Mouse (Mus musculus) embryonic facial prominence, embryonic 13.5 days (tissue): Measurements from ENCODE around the gene Itgb2. TPM values are rescaled to one million over a fixed set of nuclear protein-coding genes. Genes with fewer than 3 reads are reported as not detected.
A peak's percentile ranks its signal among the peaks of the same experiment; 100 is the strongest.

ENCODE experiments used
- ATAC-seq: fragments of 200-750 bp; cut with Nextera tagmentation; 2 replicates; pipeline ENCODE4 v1.8.0; 2017; ENCODE audit warnings: low read depth; ENCODE audit not compliant: insufficient number of reproducible peaks, insufficient read depth, low FRiP score, low TSS enrichment
- H3K27ac ChIP-seq: fragments of 300-500 bp; sonication (generic); 2 replicates; pipeline ENCODE4 v1.5.1; 2015; ENCODE audit warnings: moderate library complexity, mild to moderate bottlenecking, inconsistent platforms
- H3K27me3 ChIP-seq: fragments of 300-500 bp; sonication (generic); 2 replicates; pipeline ENCODE4 v1.6.1; 2015; ENCODE audit warnings: mild to moderate bottlenecking, inconsistent platforms
- H3K36me3 ChIP-seq: fragments of 300-500 bp; sonication (generic); 2 replicates; pipeline ENCODE4 v1.6.1; 2015; ENCODE audit warnings: mild to moderate bottlenecking, inconsistent platforms
- H3K4me1 ChIP-seq: fragments of 300-500 bp; sonication (generic); 2 replicates; pipeline ENCODE4 v1.6.1; 2015; ENCODE audit warnings: inconsistent platforms
- H3K4me2 ChIP-seq: fragments of 300-500 bp; sonication (generic); 2 replicates; pipeline ENCODE4 v1.6.1; 2015; ENCODE audit warnings: moderate library complexity, mild to moderate bottlenecking, inconsistent platforms
- H3K4me3 ChIP-seq: fragments of 300-500 bp; sonication (generic); 2 replicates; pipeline ENCODE4 v1.5.1; 2015; ENCODE audit warnings: mild to moderate bottlenecking, inconsistent platforms
- H3K9ac ChIP-seq: fragments of 300-500 bp; sonication (generic); 2 replicates; pipeline ENCODE4 v1.6.1; 2015; ENCODE audit warnings: mild to moderate bottlenecking, inconsistent platforms
- H3K9me3 ChIP-seq: fragments of 300-500 bp; sonication (generic); 2 replicates; pipeline ENCODE4 v1.6.1; 2016; ENCODE audit warnings: inconsistent platforms
- WGBS: fragments of 180-500 bp; shearing (Covaris S2); methylation state at CpG from one replicate; pipeline ENCODE4 v1.1.7; 2015; ENCODE audit warnings: mixed read lengths; 5-methylcytosine and 5-hydroxymethylcytosine counted together
- polyA plus RNA-seq: library from polyadenylated mRNA; unstranded; fragments of >200 nt; fragmentation: Nextera tagmentation; extraction: Ambion mirVana; gene quantifications from 2 replicates; pipeline ENCODE4 v1.2.1, GENCODE M21; 2015

The Itgb2 gene
- polyA plus RNA-seq, 1 experiment from 2014 or later = 1.3 TPM

- ATAC-seq = no peak
- H3K4me3 ChIP-seq = no peak overlapping the region
- WGBS = 85% methylated on average over 5 of the region's 5 CpGs
- no peaks in the 10 kb centered on the region for H3K27me3 ChIP-seq
- peaks cover 13% of the 10 kb centered on the region for H3K36me3 ChIP-seq
- no peaks in the 10 kb centered on the region for H3K9me3 ChIP-seq
- H3K4me1 ChIP-seq = peaks cover 36% of the 10 kb centered on the region
- no peak overlapping the region for H3K27ac ChIP-seq
- no peak overlapping the region for H3K4me2 ChIP-seq
- 0 out of 2 replicates have a peak overlapping the region, but pooled peaks have one; percentile 2 for H3K9ac ChIP-seq
These were observed 12.3 kb upstream of the Itgb2 start for GRCm38 (mm10) chr10:77517801-77518200.

DNA sequence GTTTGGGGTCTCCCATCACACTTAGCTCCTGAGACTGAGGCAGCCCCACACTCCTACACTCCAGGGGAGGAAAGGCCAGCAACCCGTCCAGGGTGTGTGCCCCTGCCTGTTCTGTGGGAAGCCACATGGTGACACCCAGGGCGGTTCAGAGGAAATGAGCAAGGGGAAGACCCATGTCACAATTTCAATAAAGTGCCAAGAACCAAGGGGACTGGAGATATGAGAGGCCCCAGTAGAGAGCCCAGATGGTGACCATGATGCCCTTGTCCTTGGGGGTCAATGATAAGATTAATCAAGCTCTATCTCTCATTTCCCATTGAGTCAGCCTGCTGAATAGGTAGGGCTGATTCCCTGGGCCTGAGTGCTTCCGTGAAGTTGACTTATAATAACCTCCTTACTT lies 10.9 kb upstream of the Itgb2 start:
- no peak for ATAC-seq
- Histone ChIP-seq H3K4me3 (no peak overlapping the region), H3K27me3 (no peaks in the 10 kb centered on the region), H3K9me3 (no peaks in the 10 kb centered on the region), H3K4me1 (peaks cover 37% of the 10 kb centered on the region), H3K27ac (no peak overlapping the region), H3K36me3 (peaks cover 4% of the 10 kb centered on the region), H3K9ac (no peak overlapping the region), H3K4me2 (no peak overlapping the region)
- 86% methylated on average over 3 of the region's 3 CpGs for WGBS

DNA sequence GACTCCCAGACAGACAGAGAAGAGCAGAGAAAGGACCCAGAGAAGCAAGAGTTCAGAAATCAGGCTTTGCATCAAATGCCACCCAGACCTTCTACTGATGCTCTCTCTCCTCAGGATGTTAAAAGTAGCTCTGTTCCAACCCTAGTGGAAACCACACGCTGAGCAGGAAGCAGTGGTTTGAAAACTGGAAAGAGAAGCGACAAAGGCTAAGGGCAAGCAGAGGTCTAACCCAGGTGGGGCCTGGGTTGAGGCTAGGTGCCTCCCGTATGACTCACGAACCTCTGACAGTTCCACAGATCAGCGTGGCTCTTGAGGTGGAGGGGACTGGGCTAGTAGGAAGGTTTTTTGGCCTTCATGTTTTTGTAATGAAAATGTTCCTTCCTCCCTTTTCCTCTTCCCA lies 9.6 kb upstream of the Itgb2 start:
- no peaks in the 10 kb centered on the region for H3K9me3 ChIP-seq
- H3K27me3 ChIP-seq = no peaks in the 10 kb centered on the region
- H3K9ac ChIP-seq = no peak overlapping the region
- WGBS = 72% methylated on average over 5 of the region's 5 CpGs
- H3K4me2 ChIP-seq = no peak overlapping the region
- no peak for ATAC-seq
- no peak overlapping the region for H3K4me3 ChIP-seq
- H3K27ac ChIP-seq = no peak overlapping the region
- H3K4me1 ChIP-seq = peaks cover 27% of the 10 kb centered on the region
- no peaks in the 10 kb centered on the region for H3K36me3 ChIP-seq

GRCm38 (mm10) chr10:77522021-77522731 lies 7.9 kb upstream of the Itgb2 start:
- H3K27ac ChIP-seq = no peak overlapping the region
- peak; percentile 49; the same call in 1 of the 2 replicates for ATAC-seq

DNA sequence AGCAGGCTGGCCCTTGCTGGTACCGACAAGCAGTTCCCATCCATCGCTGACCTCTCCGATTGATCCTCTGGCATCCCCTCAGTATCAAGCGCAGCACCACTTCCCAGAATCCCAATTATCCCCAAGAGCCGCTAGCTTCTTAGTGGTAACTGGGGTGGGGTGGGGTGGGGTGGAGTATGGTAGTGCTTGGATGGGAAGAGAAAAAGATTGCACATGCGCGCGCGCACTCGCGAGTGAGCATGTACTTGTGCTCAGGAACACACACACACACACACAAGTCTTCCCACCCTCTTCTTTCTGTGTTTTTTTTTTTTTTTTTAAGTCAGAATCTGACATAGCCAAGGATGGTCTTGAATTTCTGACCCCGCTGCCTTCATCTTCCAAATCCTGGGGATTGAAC lies 7.3 kb upstream of the Itgb2 start:
- H3K4me3 ChIP-seq = peak overlapping the region; percentile 37
- H3K9me3 ChIP-seq = no peaks in the 10 kb centered on the region
- no peaks in the 10 kb centered on the region for H3K27me3 ChIP-seq
- H3K4me2 ChIP-seq = peak overlapping the region; percentile 66
- H3K36me3 ChIP-seq = no peaks in the 10 kb centered on the region
- H3K4me1 ChIP-seq = peaks cover 11% of the 10 kb centered on the region
- H3K27ac ChIP-seq = no peak overlapping the region
- 53% methylated on average over 12 of the region's 12 CpGs for WGBS
- ATAC-seq = no peak
- H3K9ac ChIP-seq = peak overlapping the region; percentile 66

More at GRCm38 (mm10) chr10:77522021-77522731, 7.9 kb upstream of the Itgb2 start:
- no peaks in the 10 kb centered on the region for H3K36me3 ChIP-seq
- H3K4me1 ChIP-seq = peaks cover 16% of the 10 kb centered on the region
- peak overlapping the region; percentile 66 for H3K9ac ChIP-seq
- no peaks in the 10 kb centered on the region for H3K27me3 ChIP-seq
- no peaks in the 10 kb centered on the region for H3K9me3 ChIP-seq
- peak overlapping the region; percentile 37 for H3K4me3 ChIP-seq
- H3K4me2 ChIP-seq = peak overlapping the region; percentile 66
- 9% methylated on average over 18 of the region's 18 CpGs for WGBS

DNA sequence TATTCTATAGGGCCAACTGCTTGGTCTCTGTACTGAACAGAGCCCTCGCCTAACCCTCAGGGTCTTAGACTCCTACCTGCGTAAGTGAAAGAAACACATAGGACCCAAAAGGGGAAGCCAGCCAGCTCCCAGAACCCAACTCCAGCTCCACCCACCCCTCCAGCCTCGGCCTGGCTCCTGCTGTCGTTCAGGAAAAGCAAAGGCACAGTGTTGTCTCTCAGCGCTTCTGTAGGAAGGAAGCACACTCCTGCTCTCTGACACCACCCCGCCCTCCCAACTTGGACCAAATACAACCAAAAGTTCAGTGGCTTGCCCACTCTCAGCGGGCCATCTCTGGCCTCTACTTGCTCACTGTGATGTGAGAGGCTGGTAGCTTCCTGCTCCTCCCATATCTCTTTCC lies 6.7 kb upstream of the Itgb2 start:
- Histone ChIP-seq H3K9ac (no peak overlapping the region), H3K4me1 (peaks cover 11% of the 10 kb centered on the region), H3K4me3 (no peak overlapping the region), H3K36me3 (no peaks in the 10 kb centered on the region), H3K9me3 (no peaks in the 10 kb centered on the region), H3K27me3 (no peaks in the 10 kb centered on the region), H3K4me2 (no peak overlapping the region), H3K27ac (no peak overlapping the region)
- 74% methylated on average over 7 of the region's 7 CpGs for WGBS
- ATAC-seq = no peak

DNA sequence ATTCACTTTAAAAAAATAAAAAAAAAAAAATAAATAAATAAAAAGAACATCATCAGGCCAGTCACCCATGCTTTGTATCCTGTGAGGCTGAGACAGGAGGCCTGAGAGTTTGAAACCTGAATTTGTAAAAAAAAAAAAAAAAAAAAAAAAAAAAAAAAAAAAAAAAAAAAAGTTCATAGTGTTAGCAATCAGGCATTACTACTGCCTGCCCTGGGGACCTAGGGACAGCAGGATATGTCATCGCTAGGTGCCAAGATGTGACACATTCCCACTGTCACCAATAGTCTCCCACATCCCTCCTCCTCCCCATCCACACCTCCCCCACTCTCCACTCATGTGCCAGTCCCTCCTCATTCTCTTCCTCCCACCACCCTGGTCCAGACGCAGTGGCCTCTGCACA lies 3.6 kb upstream of the Itgb2 start:
- Histone ChIP-seq H3K4me3 (no peak overlapping the region), H3K36me3 (no peaks in the 10 kb centered on the region), H3K9ac (no peak overlapping the region), H3K4me2 (no peak overlapping the region), H3K9me3 (no peaks in the 10 kb centered on the region), H3K27ac (no peak overlapping the region), H3K27me3 (no peaks in the 10 kb centered on the region), H3K4me1 (peaks cover 11% of the 10 kb centered on the region)
- no peak for ATAC-seq
- 78% methylated on average over 2 of the region's 2 CpGs for WGBS

DNA sequence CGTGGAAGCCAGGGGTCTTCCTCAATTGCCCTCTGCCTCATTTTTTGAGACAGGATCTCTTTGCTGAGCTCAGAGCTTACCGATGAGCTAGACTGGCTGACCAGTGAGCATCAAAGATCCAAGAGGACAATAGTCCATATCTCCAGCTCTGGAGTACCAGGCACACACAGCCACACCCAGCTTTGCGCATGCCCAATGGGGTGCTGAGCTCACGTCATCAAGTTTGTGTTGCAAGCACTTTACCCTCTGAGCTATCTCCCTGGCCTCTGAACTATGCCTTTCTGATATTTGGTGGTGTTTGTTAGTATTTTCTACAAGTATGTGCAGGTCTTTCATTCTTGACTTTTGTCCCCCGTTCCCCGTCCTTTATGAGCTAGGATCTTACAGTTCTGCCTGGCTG lies 1.4 kb upstream of the Itgb2 start:
- no peaks in the 10 kb centered on the region for H3K36me3 ChIP-seq
- H3K9me3 ChIP-seq = no peaks in the 10 kb centered on the region
- no peak overlapping the region for H3K9ac ChIP-seq
- WGBS = 86% methylated on average over 6 of the region's 6 CpGs
- no peak overlapping the region for H3K27ac ChIP-seq
- H3K4me1 ChIP-seq = no peaks in the 10 kb centered on the region
- H3K27me3 ChIP-seq = no peaks in the 10 kb centered on the region
- ATAC-seq = no peak
- no peak overlapping the region for H3K4me3 ChIP-seq
- no peak overlapping the region for H3K4me2 ChIP-seq

GRCm38 (mm10) chr10:77531026-77532019 lies 1.3 kb downstream of the Itgb2 start:
- H3K27me3 ChIP-seq = no peaks in the 10 kb centered on the region
- no peaks in the 10 kb centered on the region for H3K4me1 ChIP-seq
- no peak overlapping the region for H3K4me3 ChIP-seq
- no peaks in the 10 kb centered on the region for H3K36me3 ChIP-seq
- 72% methylated on average over 6 of the region's 6 CpGs for WGBS
- no peak for ATAC-seq
- no peak overlapping the region for H3K4me2 ChIP-seq
- H3K9ac ChIP-seq = no peak overlapping the region
- H3K27ac ChIP-seq = no peak overlapping the region
- H3K9me3 ChIP-seq = no peaks in the 10 kb centered on the region

GRCm38 (mm10) chr10:77532020-77532413 lies 2.0 kb downstream of the Itgb2 start:
- WGBS = 81% methylated on average over 1 of the region's 1 CpGs
- Histone ChIP-seq H3K36me3 (no peaks in the 10 kb centered on the region), H3K4me1 (no peaks in the 10 kb centered on the region), H3K27ac (no peak overlapping the region), H3K4me2 (no peak overlapping the region), H3K9me3 (no peaks in the 10 kb centered on the region), H3K9ac (no peak overlapping the region), H3K4me3 (no peak overlapping the region), H3K27me3 (no peaks in the 10 kb centered on the region)
- ATAC-seq = no peak

- Histone ChIP-seq H3K9ac (no peak overlapping the region), H3K4me2 (no peak overlapping the region), H3K36me3 (no peaks in the 10 kb centered on the region), H3K4me3 (no peak overlapping the region), H3K27me3 (no peaks in the 10 kb centered on the region), H3K4me1 (no peaks in the 10 kb centered on the region), H3K9me3 (no peaks in the 10 kb centered on the region), H3K27ac (no peak overlapping the region)
- 77% methylated on average over 8 of the region's 8 CpGs for WGBS
- no peak for ATAC-seq
These were observed 6.7 kb downstream of the Itgb2 start for GRCm38 (mm10) chr10:77536727-77537126.
